In genomic region chr5:119668913-119669411, GRCm38 (mm10) we compare ENCODE assay signal across 9 mouse cellular contexts. TPM values are rescaled to one million over a fixed set of nuclear protein-coding genes. Genes with fewer than 3 reads are reported as not detected.
DNase-seq lines count a peak whose midpoint lies in the region; ATAC-seq and TF ChIP-seq lines count a peak whose summit lies in the region.
"Had no signal": no experiment of that assay in that cellular context is flagged by ENCODE, and none has a peak within 500 bp of the region (broad histone marks: within the 10 kb centered on the region; RNA-seq: fewer than 3 reads in every experiment).

No protein-coding gene starts in this region.

- no peak for TF ChIP-seq CTCF in gastrocnemius, adult 2 months (IDR thresholded peaks at IDR 0.05)

- peak overlapping the region; percentile 80 for H3K4me3 ChIP-seq in gastrocnemius, adult 2 months
- H3K4me3 ChIP-seq in midbrain, embryonic 11.5 days (ENCODE audit: low read depth, low read length) = no peak overlapping the region
- H3K4me3 ChIP-seq in midbrain, embryonic 14.5 days (replicated peaks; ENCODE audit: low read depth, low read length) = no peak overlapping the region
- H3K4me3 ChIP-seq in limb, embryonic 13.5 days = peak overlapping the region; percentile 58
- peak overlapping the region; percentile 58; the same call in 1 of the 2 replicates for H3K4me3 ChIP-seq in stomach, embryonic 16.5 days (replicated peaks; ENCODE audit: low read length)

- H3K4me1 ChIP-seq in midbrain, embryonic 11.5 days (ENCODE audit: control insufficient read depth, insufficient read depth, low read length) = peaks cover 13% of the 10 kb centered on the region
- H3K4me1 ChIP-seq in midbrain, embryonic 14.5 days (ENCODE audit: control insufficient read depth, insufficient read depth, low read length) = no peaks in the 10 kb centered on the region
- H3K4me1 ChIP-seq in limb, embryonic 13.5 days = peaks cover 29% of the 10 kb centered on the region
- H3K4me1 ChIP-seq in stomach, embryonic 16.5 days (ENCODE audit: control insufficient read depth, insufficient read depth, low read length) = peaks cover 10% of the 10 kb centered on the region

- H3K4me2 ChIP-seq in midbrain, embryonic 11.5 days = no peak overlapping the region
- H3K4me2 ChIP-seq in midbrain, embryonic 14.5 days (ENCODE audit: low read length) = no peak overlapping the region
- H3K4me2 ChIP-seq in limb, embryonic 13.5 days (replicated peaks) = peak overlapping the region; percentile 81
- H3K4me2 ChIP-seq in stomach, embryonic 16.5 days (ENCODE audit: low read depth, low read length) = peak overlapping the region; percentile 88

- no peaks in the 10 kb centered on the region for H3K36me3 ChIP-seq in midbrain, embryonic 11.5 days (ENCODE audit: control insufficient read depth, insufficient read depth, low read length)
- H3K36me3 ChIP-seq in midbrain, embryonic 14.5 days (ENCODE audit: control insufficient read depth, insufficient read depth, low read length) = no peaks in the 10 kb centered on the region
- H3K36me3 ChIP-seq in limb, embryonic 13.5 days = no peaks in the 10 kb centered on the region
- no peaks in the 10 kb centered on the region for H3K36me3 ChIP-seq in stomach, embryonic 16.5 days (ENCODE audit: control insufficient read depth, insufficient read depth, low read length)

- peak overlapping the region; percentile 93 for H3K27ac ChIP-seq in gastrocnemius, adult 2 months
- no peak overlapping the region for H3K27ac ChIP-seq in midbrain, embryonic 11.5 days (ENCODE audit: low read depth, low read length)
- H3K27ac ChIP-seq in midbrain, embryonic 14.5 days (replicated peaks; ENCODE audit: low read depth, low read length) = no peak overlapping the region
- H3K27ac ChIP-seq in limb, embryonic 13.5 days = peak overlapping the region; percentile 94
- peak overlapping the region; percentile 94; the same call in 1 of the 2 replicates for H3K27ac ChIP-seq in stomach, embryonic 16.5 days (ENCODE audit: low read length)

- H3K27me3 ChIP-seq in midbrain, embryonic 11.5 days (ENCODE audit: control insufficient read depth, insufficient read depth, low read length) = peaks cover 98% of the 10 kb centered on the region
- H3K27me3 ChIP-seq in midbrain, embryonic 14.5 days (ENCODE audit: control insufficient read depth, insufficient read depth, low read length) = peaks cover 90% of the 10 kb centered on the region
- peaks cover 70% of the 10 kb centered on the region for H3K27me3 ChIP-seq in limb, embryonic 13.5 days
- H3K27me3 ChIP-seq in stomach, embryonic 16.5 days (ENCODE audit: control insufficient read depth, insufficient read depth, low read length) = peaks cover 58% of the 10 kb centered on the region

- H3K9me3 ChIP-seq in midbrain, embryonic 11.5 days (ENCODE audit: control insufficient read depth, low read length) = no peaks in the 10 kb centered on the region
- H3K9me3 ChIP-seq in midbrain, embryonic 14.5 days (ENCODE audit: control insufficient read depth, low read length) = no peaks in the 10 kb centered on the region
- H3K9me3 ChIP-seq in limb, embryonic 13.5 days = no peaks in the 10 kb centered on the region
- H3K9me3 ChIP-seq in stomach, embryonic 16.5 days (replicated peaks; ENCODE audit: control insufficient read depth, low read length) = no peaks in the 10 kb centered on the region

- intact Hi-C loops in gastrocnemius, adult 2 months (cut with DNase I) = no loop called here

- DNase-seq in gastrocnemius, adult 2 months = no peak
- DNase-seq in gastrocnemius, adult 18-20 months (ENCODE audit: low spot score) = no peak
- peak; percentile 92 for DNase-seq in midbrain, embryonic 11.5 days (ENCODE audit: low spot score, missing footprints)
- DNase-seq in midbrain, embryonic 14.5 days = no peak
- DNase-seq in layer of hippocampus, adult 11-12 months (ENCODE audit: low spot score) = no peak
- DNase-seq: B cell, adult 2 months had no signal

- H3K9ac ChIP-seq in midbrain, embryonic 11.5 days (ENCODE audit: low read length) = no peak overlapping the region
- H3K9ac ChIP-seq in midbrain, embryonic 14.5 days (replicated peaks; ENCODE audit: low read length) = no peak overlapping the region
- peak overlapping the region; percentile 85 for H3K9ac ChIP-seq in limb, embryonic 13.5 days
- H3K9ac ChIP-seq in stomach, embryonic 16.5 days (ENCODE audit: low read length) = peak overlapping the region; percentile 76; the same call in 1 of the 2 replicates

- no peak for ATAC-seq in midbrain, embryonic 11.5 days (ENCODE audit: low FRiP score)
- no peak for ATAC-seq in midbrain, embryonic 14.5 days (ENCODE audit: low FRiP score, low TSS enrichment)
- no peak for ATAC-seq in limb, embryonic 13.5 days (ENCODE audit: low FRiP score, low read depth)
- no peak for ATAC-seq in stomach, embryonic 16.5 days (ENCODE audit: insufficient read depth, low FRiP score)
- no peak for ATAC-seq in megakaryocyte-erythroid progenitor cell, adult 5-6 weeks (replicated peaks; ENCODE audit: low FRiP score, low TSS enrichment, poor library complexity, severe bottlenecking)

- WGBS in midbrain, embryonic 11.5 days = under 1% methylated on average over 15 of the region's 18 CpGs
- 2% methylated on average over 15 of the region's 18 CpGs for WGBS in midbrain, embryonic 14.5 days
- 7% methylated on average over 15 of the region's 18 CpGs for WGBS in limb, embryonic 13.5 days
- 22% methylated on average over 15 of the region's 18 CpGs for WGBS in stomach, embryonic 16.5 days

RNA-seq across cellular contexts. Expression of gene Tbx3, which starts 1.5 kb away (rescaled TPM):
- total RNA-seq in gastrocnemius, adult 2 months (2021) = 1 to 10 TPM; 3.9 to 7.7 TPM
- total RNA-seq in gastrocnemius, adult 18-20 months (2021) = 1 to 10 TPM; 4.5 to 8.7 TPM
- polyA plus RNA-seq in midbrain, embryonic 11.5 days (2014; fragmentation: Nextera tagmentation; extraction: Ambion mirVana) = 1.3 and 1.4 TPM in 2 replicates
- 0.39 and 2.4 TPM in 2 replicates for polyA plus RNA-seq in midbrain, embryonic 14.5 days (2014; fragmentation: Nextera tagmentation; extraction: Ambion mirVana)
- 29.9 and 43.9 TPM in 2 replicates for polyA plus RNA-seq in limb, embryonic 13.5 days (2015; fragmentation: Nextera tagmentation; extraction: Ambion mirVana)
- polyA plus RNA-seq in stomach, embryonic 16.5 days (2015; fragmentation: Nextera tagmentation; extraction: Ambion mirVana) = 15.8 and 16.5 TPM in 2 replicates
- total RNA-seq in megakaryocyte-erythroid progenitor cell, adult 5-6 weeks (2014; fragmentation: Nextera tagmentation) = not detected in 2 replicates
- total RNA-seq in megakaryocyte-erythroid progenitor cell, adult 5-6 weeks (2017) = not detected in 2 replicates

Comparison
In these comparisons a context has a peak if more than half of its experiments do, and no peak if none do; other contexts are left out.
1. H3K27ac ChIP-seq: peak in gastrocnemius, adult 2 months (single experiment), limb, embryonic 13.5 days (single experiment) and stomach, embryonic 16.5 days (single experiment); none in midbrain, embryonic 11.5 days (single experiment) and midbrain, embryonic 14.5 days (single experiment).
2. H3K4me3 ChIP-seq: peak in gastrocnemius, adult 2 months (single experiment), limb, embryonic 13.5 days (single experiment) and stomach, embryonic 16.5 days (single experiment); none in midbrain, embryonic 11.5 days (single experiment) and midbrain, embryonic 14.5 days (single experiment).
3. H3K4me2 ChIP-seq: peak in limb, embryonic 13.5 days (single experiment) and stomach, embryonic 16.5 days (single experiment); none in midbrain, embryonic 11.5 days (single experiment) and midbrain, embryonic 14.5 days (single experiment).
4. H3K9ac ChIP-seq: peak in limb, embryonic 13.5 days (single experiment) and stomach, embryonic 16.5 days (single experiment); none in midbrain, embryonic 11.5 days (single experiment) and midbrain, embryonic 14.5 days (single experiment).